Mouse (Mus musculus) CH12.LX (cell line): ENCODE results near the gene Tlr2. TPM values are rescaled to one million over a fixed set of nuclear protein-coding genes. Genes with fewer than 3 reads are reported as not detected.

Experiments
- DNase-seq: peaks from one replicate; pipeline ENCODE4 v3.0.0-alpha.2; 2013; ENCODE audit errors: extremely low read depth
- H3K27ac ChIP-seq: 2 replicates; pipeline ENCODE4 v1.5.1; 2012; ENCODE audit warnings: low read depth, mild to moderate bottlenecking, control low read depth, moderate library complexity; ENCODE audit not compliant: insufficient read depth
- H3K27me3 ChIP-seq: replicated peaks from 2 replicates; pipeline ENCODE3; 2012; ENCODE audit warnings: inconsistent platforms
- H3K36me3 ChIP-seq, 2 experiments: replicated peaks in 1 of 2; 2 replicates each; pipeline versions ENCODE3 to v1.6.1; 2012; ENCODE audit warnings: inconsistent platforms in 1 of 2, low read length in 1 of 2, mild to moderate bottlenecking in 1 of 2, mixed read lengths in 1 of 2, moderate library complexity in 1 of 2; ENCODE audit not compliant: control insufficient read depth in 1 of 2, insufficient read depth in 1 of 2
- H3K4me1 ChIP-seq, 2 experiments: 2 replicates each; pipeline ENCODE4 v1.6.1; 2012; ENCODE audit warnings: inconsistent platforms in 1 of 2, moderate library complexity in 1 of 2; ENCODE audit not compliant: insufficient read depth in 2 of 2, control insufficient read depth in 1 of 2
- H3K4me2 ChIP-seq: 2 replicates; pipeline ENCODE4 v1.6.1; 2012; ENCODE audit warnings: low read depth, mild to moderate bottlenecking, control low read depth; ENCODE audit not compliant: poor library complexity, insufficient read depth, severe bottlenecking
- H3K4me3 ChIP-seq, 3 experiments: fragments of 150-350 bp in 1 of 3; sonication (generic) in 1 of 3; replicated peaks in 1 of 3; 2 replicates each; pipeline versions ENCODE3 to v1.5.1; 2011 to 2012; ENCODE audit warnings: low read depth in 2 of 3, low read length in 2 of 3, mild to moderate bottlenecking in 2 of 3, moderate library complexity in 2 of 3, control low read depth in 1 of 3, improper control_type of control experiment in 1 of 3, inconsistent platforms in 1 of 3, mixed read lengths in 1 of 3; ENCODE audit not compliant: poor library complexity in 1 of 3
- H3K79me2 ChIP-seq: replicated peaks from 2 replicates; pipeline ENCODE4 v1.6.1; 2012; ENCODE audit warnings: mild to moderate bottlenecking, moderate library complexity; ENCODE audit not compliant: control insufficient read depth, poor library complexity, insufficient read depth, severe bottlenecking; ENCODE audit errors: extremely low read depth
- H3K9ac ChIP-seq: 2 replicates; pipeline ENCODE4 v1.6.1; 2012; ENCODE audit warnings: low read depth, mild to moderate bottlenecking, control low read depth, moderate library complexity; ENCODE audit not compliant: insufficient read depth
- H3K9me3 ChIP-seq: replicated peaks from 2 replicates; pipeline ENCODE3; 2012; ENCODE audit warnings: low read length, inconsistent platforms, mixed read lengths
- BHLHE40 ChIP-seq: IDR thresholded peaks from 2 replicates; pipeline ENCODE4 v1.6.1; 2011; ENCODE audit warnings: mild to moderate bottlenecking, low read depth, low read length, improper control_type of control experiment
- CHD1 ChIP-seq: IDR thresholded peaks from 2 replicates; pipeline ENCODE4 v1.6.1; 2012; ENCODE audit warnings: low read depth, low read length, improper control_type of control experiment, inconsistent platforms
- CHD2 ChIP-seq: IDR thresholded peaks from 2 replicates; pipeline ENCODE4 v1.6.1; 2011; ENCODE audit warnings: low read length, improper control_type of control experiment
- CTCF ChIP-seq, 2 experiments: IDR thresholded peaks in 1 of 2; conservative IDR thresholded peaks in 1 of 2; 2 replicates each; pipeline ENCODE4 v1.5.1; 2011 to 2012; ENCODE audit warnings: low read depth in 2 of 2, low read length in 2 of 2, improper control_type of control experiment in 1 of 2, inconsistent platforms in 1 of 2, mild to moderate bottlenecking in 1 of 2, moderate library complexity in 1 of 2
- ELF1 ChIP-seq: IDR thresholded peaks from 2 replicates; pipeline ENCODE4 v1.6.1; 2014; ENCODE audit warnings: low read depth, mild to moderate bottlenecking, inconsistent platforms, low read length, improper control_type of control experiment
- EP300 ChIP-seq: IDR thresholded peaks from 2 replicates; pipeline ENCODE4 v1.6.1; 2011; ENCODE audit warnings: low read length, improper control_type of control experiment
- ETS1 ChIP-seq: conservative IDR thresholded peaks from 2 replicates; pipeline ENCODE4 v1.6.1; 2012; ENCODE audit warnings: low read depth, mild to moderate bottlenecking, inconsistent platforms, low read length, improper control_type of control experiment, moderate library complexity
- GABPA ChIP-seq: IDR thresholded peaks from 2 replicates; pipeline ENCODE4 v1.6.1; 2012; ENCODE audit warnings: low read depth, low read length, improper control_type of control experiment, inconsistent platforms; ENCODE audit not compliant: insufficient replicate concordance
- HCFC1 ChIP-seq: IDR thresholded peaks from 2 replicates; pipeline ENCODE4 v1.6.1; 2012; ENCODE audit warnings: low read depth, mild to moderate bottlenecking, inconsistent platforms, low read length, improper control_type of control experiment
- IRF4 ChIP-seq: IDR thresholded peaks from 2 replicates; pipeline ENCODE4 v1.6.1; 2014; ENCODE audit warnings: low read depth, mild to moderate bottlenecking, inconsistent platforms, low read length, improper control_type of control experiment
- JUN ChIP-seq: IDR thresholded peaks from 2 replicates; pipeline ENCODE4 v1.6.1; 2011; ENCODE audit warnings: low read depth, mild to moderate bottlenecking, low read length, improper control_type of control experiment, moderate library complexity; ENCODE audit not compliant: insufficient read depth
- KAT2A ChIP-seq: IDR thresholded peaks from 2 replicates; pipeline ENCODE4 v1.6.1; 2012; ENCODE audit warnings: low read length, improper control_type of control experiment, inconsistent platforms; ENCODE audit not compliant: insufficient replicate concordance
- MAFK ChIP-seq: IDR thresholded peaks from 2 replicates; pipeline ENCODE4 v1.6.1; 2011; ENCODE audit warnings: low read length, improper control_type of control experiment; ENCODE audit not compliant: insufficient replicate concordance
- MAX ChIP-seq: IDR thresholded peaks from 2 replicates; pipeline ENCODE4 v1.6.1; 2011; ENCODE audit warnings: low read length, improper control_type of control experiment
- MAZ ChIP-seq: IDR thresholded peaks from 2 replicates; pipeline ENCODE4 v1.6.1; 2012; ENCODE audit warnings: low read depth, mild to moderate bottlenecking, inconsistent platforms, low read length, improper control_type of control experiment, moderate library complexity
- MEF2A ChIP-seq: IDR thresholded peaks from 2 replicates; pipeline ENCODE4 v1.6.1; 2014; ENCODE audit warnings: low read depth, mild to moderate bottlenecking, inconsistent platforms, low read length, improper control_type of control experiment, borderline replicate concordance
- MXI1 ChIP-seq: IDR thresholded peaks from 2 replicates; pipeline ENCODE4 v1.6.1; 2011; ENCODE audit warnings: mild to moderate bottlenecking, low read depth, low read length, improper control_type of control experiment
- MYC ChIP-seq: IDR thresholded peaks from 2 replicates; pipeline ENCODE4 v1.6.1; 2011; ENCODE audit warnings: low read depth, mild to moderate bottlenecking, improper control_type of control experiment, low read length
- NELFE ChIP-seq: IDR thresholded peaks from 2 replicates; pipeline ENCODE4 v1.6.1; 2011; ENCODE audit warnings: low read depth, low read length, improper control_type of control experiment
- NRF1 ChIP-seq: IDR thresholded peaks from 2 replicates; pipeline ENCODE4 v1.6.1; 2014; ENCODE audit warnings: low read depth, mild to moderate bottlenecking, inconsistent platforms, low read length, improper control_type of control experiment, moderate library complexity
- PAX5 ChIP-seq: IDR thresholded peaks from 2 replicates; pipeline ENCODE4 v1.6.1; 2012; ENCODE audit warnings: low read length, inconsistent platforms, mixed read lengths
- POLR2A ChIP-seq: IDR thresholded peaks from 2 replicates; pipeline ENCODE4 v1.6.1; 2011; ENCODE audit warnings: low read depth, mild to moderate bottlenecking, improper control_type of control experiment, low read length
- POLR2AphosphoS2 ChIP-seq: IDR thresholded peaks from 2 replicates; pipeline ENCODE4 v1.6.1; 2011; ENCODE audit warnings: low read depth, low read length, improper control_type of control experiment
- RAD21 ChIP-seq: IDR thresholded peaks from 2 replicates; pipeline ENCODE4 v1.6.1; 2011; ENCODE audit warnings: low read depth, mild to moderate bottlenecking, low read length, improper control_type of control experiment, moderate library complexity
- SIN3A ChIP-seq: IDR thresholded peaks from 2 replicates; pipeline ENCODE4 v1.6.1; 2012; ENCODE audit warnings: low read length, improper control_type of control experiment, inconsistent platforms
- SMC3 ChIP-seq: IDR thresholded peaks from 2 replicates; pipeline ENCODE4 v1.6.1; 2011; ENCODE audit warnings: low read depth, low read length, improper control_type of control experiment
- TBP ChIP-seq: conservative IDR thresholded peaks from 2 replicates; pipeline ENCODE4 v1.6.1; 2011; ENCODE audit warnings: low read depth, low read length, improper control_type of control experiment
- TCF12 ChIP-seq: IDR thresholded peaks from 2 replicates; pipeline ENCODE4 v1.6.1; 2014; ENCODE audit warnings: low read depth, mild to moderate bottlenecking, inconsistent platforms, low read length, improper control_type of control experiment
- USF2 ChIP-seq: conservative IDR thresholded peaks from 2 replicates; pipeline ENCODE4 v1.6.1; 2011; ENCODE audit warnings: low read depth, low read length, improper control_type of control experiment
- ZC3H11A ChIP-seq: IDR thresholded peaks from 2 replicates; pipeline ENCODE4 v1.6.1; 2012; ENCODE audit warnings: low read depth, mild to moderate bottlenecking, inconsistent platforms, low read length, improper control_type of control experiment
- ZKSCAN1 ChIP-seq: IDR thresholded peaks from 2 replicates; pipeline ENCODE4 v1.6.1; 2012; ENCODE audit warnings: low read depth, inconsistent platforms, low read length, improper control_type of control experiment, borderline replicate concordance
- dilution Hi-C: fragments of 300-500 bp; cut with MboI; formaldehyde crosslinking; loops from 2 replicates; pipeline ENCODE4 v1.14.3; 2020; ENCODE audit warnings: low sequenced_read_pairs; ENCODE audit not compliant: extremely low pct_unique_long_range_greater_than_20kb, extremely low pct_ligation_motif_present
- in situ Hi-C: fragments of 300-500 bp; cut with MboI; formaldehyde crosslinking; loops from 3 replicates; pipeline ENCODE4 v1.14.3; 2019; ENCODE audit warnings: low sequenced_read_pairs, low pct_ligation_motif_present, low pct_unique_long_range_greater_than_20kb, mixed read lengths
- polyA plus RNA-seq: library from polyadenylated mRNA; unstranded; fragments of >175 nt; gene quantifications from 2 replicates; pipeline ENCODE4 v1.2.1, GENCODE M21; 2012; ENCODE audit warnings: low read depth; ENCODE audit not compliant: insufficient read length
- total RNA-seq, 2 experiments: library from RNA; depleted of rRNA; stranded (reverse); fragments of 300-350 nt in 1 of 2; fragments of >200 nt in 1 of 2; gene quantifications; 2 replicates each; pipeline ENCODE4 v1.2.3; 2012 to 2014

Gene Tlr2
- total and polyA plus RNA-seq, 3 experiments = 8.8 to 19.9 (median 19.6) TPM

- no peak for TF ChIP-seq MAZ
- no peak for TF ChIP-seq MEF2A
- no peak for TF ChIP-seq PAX5
- no peak for TF ChIP-seq ZKSCAN1
Observed at GRCm38 (mm10) chr3:83797828-83798227, 43.7 kb downstream of the Tlr2 start (continued).

GRCm38 (mm10) chr3:83797098-83797497 is 44.5 kb downstream of the Tlr2 start:
- Histone ChIP-seq H3K4me1 (peaks cover 0 to 10% of the 10 kb centered on the region in 2 experiments; a peak in 2 of 4 replicates), H3K9ac (no peak overlapping the region), H3K4me3 (no peak overlapping the region), H3K27me3 (no peaks in the 10 kb centered on the region), H3K4me2 (no peak overlapping the region), H3K27ac (no peak overlapping the region), H3K36me3 (no peaks in the 10 kb centered on the region), H3K9me3 (peaks cover 5% of the 10 kb centered on the region), H3K79me2 (no peaks in the 10 kb centered on the region)
- TF ChIP-seq ZC3H11A (no peak), GABPA (no peak), HCFC1 (no peak), ELF1 (no peak), EP300 (no peak), PAX5 (no peak), JUN (no peak), ZKSCAN1 (no peak), BHLHE40 (no peak), RAD21 (peak; percentile 40), MAX (no peak), KAT2A (no peak), MYC (no peak), USF2 (no peak), POLR2A (no peak), TCF12 (no peak), MEF2A (peak; percentile 53; the same call in 1 of the 2 replicates), CTCF (conservative IDR thresholded peaks at IDR 0.05 in 1 of 2, IDR thresholded peaks at IDR 0.05 in 1 of 2; ENCODE audit: low read depth in 2 of 2, low read length in 2 of 2) (peak; percentile 15 to 40; a peak in 2 of 4 replicates), TBP (no peak), MAZ (no peak), CHD2 (no peak), IRF4 (no peak), SIN3A (no peak), CHD1 (no peak), ETS1 (no peak), POLR2AphosphoS2 (no peak), NRF1 (no peak), SMC3 (0 out of 2 replicates have a peak, but pooled peaks have one; percentile 18), MXI1 (no peak), MAFK (no peak), NELFE (no peak)
- dilution Hi-C loops = no loop called here
- in situ Hi-C loops = no loop called here
- no peak for DNase-seq
